Mouse (Mus musculus): Measurements from ENCODE around the gene Eftud2. TPM values are rescaled to one million over a fixed set of nuclear protein-coding genes. Genes with fewer than 3 reads are reported as not detected.

Eftud2 gene
- total and polyA plus RNA-seq, 3 experiments, result 135 to 403 (median 216) TPM

GRCm38 (mm10) chr11:102855941-102856340 lies 24.8 kb downstream of the Eftud2 start:
- no peaks in the 10 kb centered on the region for H3K27me3 ChIP-seq (replicated peaks)
- H3K9me3 ChIP-seq (replicated peaks; ENCODE audit: low read length), result no peaks in the 10 kb centered on the region
- H3K36me3 ChIP-seq (replicated peaks in 1 of 2; ENCODE audit: control insufficient read depth in 1 of 2, insufficient read depth in 1 of 2, low read length in 1 of 2), result peaks cover 86 to 97% of the 10 kb centered on the region in 2 experiments
- no peaks in the 10 kb centered on the region for H3K79me2 ChIP-seq (replicated peaks; ENCODE audit: control insufficient read depth, extremely low read depth, insufficient read depth, poor library complexity, severe bottlenecking)
- no peak overlapping the region for H3K4me3 ChIP-seq (replicated peaks in 1 of 3; ENCODE audit: low read depth in 2 of 3, low read length in 2 of 3, poor library complexity in 1 of 3)
- TF ChIP-seq UBTF (IDR thresholded peaks at IDR 0.05; ENCODE audit: low read depth, low read length) (no peak), ZNF384 (IDR thresholded peaks at IDR 0.05; ENCODE audit: low read depth, low read length) (no peak), SMC3 (IDR thresholded peaks at IDR 0.05; ENCODE audit: low read depth, low read length) (no peak), MAX (IDR thresholded peaks at IDR 0.05; ENCODE audit: low read length) (no peak), NRF1 (IDR thresholded peaks at IDR 0.05; ENCODE audit: low read depth, low read length) (no peak), ZKSCAN1 (IDR thresholded peaks at IDR 0.05; ENCODE audit: borderline replicate concordance, low read depth, low read length) (no peak), EP300 (IDR thresholded peaks at IDR 0.05; ENCODE audit: low read length) (no peak), NELFE (IDR thresholded peaks at IDR 0.05; ENCODE audit: low read depth, low read length) (no peak), ZMIZ1 (IDR thresholded peaks at IDR 0.05; ENCODE audit: low read depth, low read length) (no peak), CHD2 (IDR thresholded peaks at IDR 0.05; ENCODE audit: low read length) (no peak), TBP (conservative IDR thresholded peaks at IDR 0.05; ENCODE audit: low read depth, low read length) (no peak), E2F4 (IDR thresholded peaks at IDR 0.05; ENCODE audit: insufficient replicate concordance, low read depth, low read length) (no peak), CHD1 (IDR thresholded peaks at IDR 0.05; ENCODE audit: low read depth, low read length) (no peak), HCFC1 (IDR thresholded peaks at IDR 0.05; ENCODE audit: low read depth, low read length) (no peak)
- in situ Hi-C loops (cut with MboI; ENCODE audit: low pct_ligation_motif_present, low pct_unique_long_range_greater_than_20kb, low sequenced_read_pairs), result no loop called here
- dilution Hi-C loops (cut with MboI; ENCODE audit: extremely low pct_ligation_motif_present, extremely low pct_unique_long_range_greater_than_20kb, low sequenced_read_pairs), result no loop called here
- H3K27ac ChIP-seq (ENCODE audit: insufficient read depth, low read depth), result no peak overlapping the region
- no peak overlapping the region for H3K4me2 ChIP-seq (ENCODE audit: insufficient read depth, low read depth, poor library complexity, severe bottlenecking)
- H3K4me1 ChIP-seq (ENCODE audit: control insufficient read depth in 1 of 2, insufficient read depth in 2 of 2), result no peaks in the 10 kb centered on the region
- H3K9ac ChIP-seq (ENCODE audit: insufficient read depth, low read depth), result no peak overlapping the region
- DNase-seq (ENCODE audit: extremely low read depth), result no peak

GRCm38 (mm10) chr11:102853760-102854159 lies 27.0 kb downstream of the Eftud2 start:
- DNase-seq (ENCODE audit: extremely low read depth), result peak; percentile 15
- Histone ChIP-seq H3K36me3 (replicated peaks in 1 of 2; ENCODE audit: control insufficient read depth in 1 of 2, insufficient read depth in 1 of 2, low read length in 1 of 2) (peaks cover 85 to 97% of the 10 kb centered on the region in 2 experiments), H3K9ac (ENCODE audit: insufficient read depth, low read depth) (no peak overlapping the region), H3K27me3 (replicated peaks) (no peaks in the 10 kb centered on the region), H3K79me2 (replicated peaks; ENCODE audit: control insufficient read depth, extremely low read depth, insufficient read depth, poor library complexity, severe bottlenecking) (no peaks in the 10 kb centered on the region), H3K4me2 (ENCODE audit: insufficient read depth, low read depth, poor library complexity, severe bottlenecking) (no peak overlapping the region), H3K4me3 (replicated peaks in 1 of 3; ENCODE audit: low read depth in 2 of 3, low read length in 2 of 3, poor library complexity in 1 of 3) (no peak overlapping the region), H3K27ac (ENCODE audit: insufficient read depth, low read depth) (no peak overlapping the region), H3K9me3 (replicated peaks; ENCODE audit: low read length) (no peaks in the 10 kb centered on the region), H3K4me1 (ENCODE audit: control insufficient read depth in 1 of 2, insufficient read depth in 2 of 2) (no peaks in the 10 kb centered on the region)
- TF ChIP-seq SMC3 (IDR thresholded peaks at IDR 0.05; ENCODE audit: low read depth, low read length) (peak; percentile 26; the same call in 1 of the 2 replicates), MAZ (IDR thresholded peaks at IDR 0.05; ENCODE audit: low read depth, low read length) (no peak), CTCF (conservative IDR thresholded peaks at IDR 0.05 in 1 of 2, IDR thresholded peaks at IDR 0.05 in 1 of 2; ENCODE audit: low read depth in 2 of 2, low read length in 2 of 2) (peak; percentile 50 to 68), TCF12 (IDR thresholded peaks at IDR 0.05; ENCODE audit: low read depth, low read length) (no peak), RAD21 (IDR thresholded peaks at IDR 0.05; ENCODE audit: low read depth, low read length) (peak; percentile 53), PAX5 (IDR thresholded peaks at IDR 0.05; ENCODE audit: low read length) (no peak), ZMIZ1 (IDR thresholded peaks at IDR 0.05; ENCODE audit: low read depth, low read length) (no peak), NELFE (IDR thresholded peaks at IDR 0.05; ENCODE audit: low read depth, low read length) (no peak)
- dilution Hi-C loops (cut with MboI; ENCODE audit: extremely low pct_ligation_motif_present, extremely low pct_unique_long_range_greater_than_20kb, low sequenced_read_pairs) (no loop called here), in situ Hi-C loops (cut with MboI; ENCODE audit: low pct_ligation_motif_present, low pct_unique_long_range_greater_than_20kb, low sequenced_read_pairs) (no loop called here)
